In the genomic region with DNA sequence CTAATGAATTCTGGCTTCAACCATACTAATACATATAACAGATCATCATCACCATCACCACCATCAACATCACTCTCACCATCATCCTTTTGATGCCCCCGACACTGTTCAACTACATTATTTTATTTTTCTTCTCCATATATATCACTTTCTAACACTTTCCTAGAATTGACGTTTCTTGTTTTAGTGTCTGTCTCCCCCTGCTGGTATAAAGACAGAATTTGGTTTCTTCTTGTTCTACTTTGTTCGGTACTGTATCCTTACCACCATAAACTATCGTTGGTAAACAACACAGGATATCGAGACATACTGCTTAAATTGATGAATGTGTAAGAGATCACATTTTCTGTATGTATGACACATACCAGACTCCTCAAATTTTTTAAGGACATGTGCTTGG, we compare ENCODE assay signal across 8 mouse cellular contexts.
DNase-seq lines count a peak whose midpoint lies in the region; ATAC-seq and TF ChIP-seq lines count a peak whose summit lies in the region.

No protein-coding gene starts in this region.

- no peak overlapping the region for H3K4me2 ChIP-seq in forebrain, embryonic 14.5 days (ENCODE audit: low read length)
- no peak overlapping the region for H3K4me2 ChIP-seq in forebrain, embryonic 16.5 days (ENCODE audit: low read length)
- no peak overlapping the region for H3K4me2 ChIP-seq in liver, embryonic 14.5 days (ENCODE audit: low read depth)
- no peak overlapping the region for H3K4me2 ChIP-seq in liver, embryonic 11.5 days

- no peak overlapping the region for H3K9ac ChIP-seq in forebrain, embryonic 14.5 days (ENCODE audit: low read length)
- no peak overlapping the region for H3K9ac ChIP-seq in forebrain, embryonic 16.5 days (replicated peaks; ENCODE audit: low read depth, low read length)
- H3K9ac ChIP-seq in liver, embryonic 14.5 days (replicated peaks): no peak overlapping the region
- H3K9ac ChIP-seq in liver, embryonic 11.5 days (ENCODE audit: low read depth, low read length): no peak overlapping the region

- H3K27ac ChIP-seq in forebrain, embryonic 14.5 days (ENCODE audit: low read depth, low read length): no peak overlapping the region
- no peak overlapping the region for H3K27ac ChIP-seq in forebrain, embryonic 16.5 days (ENCODE audit: low read length)
- no peak overlapping the region for H3K27ac ChIP-seq in liver, embryonic 14.5 days
- no peak overlapping the region for H3K27ac ChIP-seq in liver, embryonic 11.5 days (ENCODE audit: low read depth, low read length)

- no peaks in the 10 kb centered on the region for H3K27me3 ChIP-seq in forebrain, embryonic 14.5 days (replicated peaks; ENCODE audit: control insufficient read depth, insufficient read depth, low read length)
- H3K27me3 ChIP-seq in forebrain, embryonic 16.5 days (replicated peaks; ENCODE audit: control insufficient read depth, insufficient read depth, low read length): no peaks in the 10 kb centered on the region
- H3K27me3 ChIP-seq in liver, embryonic 14.5 days (ENCODE audit: control insufficient read depth, insufficient read depth, low read length): no peaks in the 10 kb centered on the region
- no peaks in the 10 kb centered on the region for H3K27me3 ChIP-seq in liver, embryonic 11.5 days (replicated peaks; ENCODE audit: control insufficient read depth, insufficient read depth, low read length)

- TF ChIP-seq EP300 in liver, embryonic 14.5 days (IDR thresholded peaks at IDR 0.05; ENCODE audit: low read depth): no peak

- DNase-seq in forebrain, embryonic 14.5 days (ENCODE audit: low spot score): peak; percentile 56
- DNase-seq in liver, embryonic 14.5 days (ENCODE audit: low read depth in 3 of 3, low spot score in 3 of 3): no peak
- no peak for DNase-seq in liver, embryonic 11.5 days (ENCODE audit: low spot score)
- DNase-seq in ZHBTc4 (ENCODE audit: low read depth, low spot score): peak; percentile 7
- DNase-seq in mesoderm, embryonic 11.5 days (ENCODE audit: low read depth, low spot score): peak; percentile 7
- DNase-seq in heart, adult 9 months (ENCODE audit: low spot score in 2 of 2): no peak

- ATAC-seq in forebrain, embryonic 14.5 days: no peak
- no peak for ATAC-seq in forebrain, embryonic 16.5 days
- no peak for ATAC-seq in liver, embryonic 14.5 days (ENCODE audit: insufficient read depth)
- ATAC-seq in liver, embryonic 11.5 days (replicated peaks; ENCODE audit: low FRiP score): no peak
- ATAC-seq in megakaryocyte, adult 5-6 weeks (ENCODE audit: poor library complexity, severe bottlenecking): no peak

- H3K4me1 ChIP-seq in forebrain, embryonic 14.5 days (ENCODE audit: control insufficient read depth, insufficient read depth, low read length): no peaks in the 10 kb centered on the region
- no peaks in the 10 kb centered on the region for H3K4me1 ChIP-seq in forebrain, embryonic 16.5 days (replicated peaks; ENCODE audit: control insufficient read depth, insufficient read depth, low read length)
- no peaks in the 10 kb centered on the region for H3K4me1 ChIP-seq in liver, embryonic 14.5 days (replicated peaks; ENCODE audit: control insufficient read depth in 2 of 2, insufficient read depth in 2 of 2, low read length in 1 of 2)
- H3K4me1 ChIP-seq in liver, embryonic 11.5 days (replicated peaks; ENCODE audit: control insufficient read depth, insufficient read depth, low read length): no peaks in the 10 kb centered on the region

- 55% methylated on average over 5 of the region's 5 CpGs for WGBS in forebrain, embryonic 14.5 days
- WGBS in forebrain, embryonic 16.5 days: 43% methylated on average over 5 of the region's 5 CpGs
- 36% methylated on average over 5 of the region's 5 CpGs for WGBS in liver, embryonic 14.5 days (ENCODE audit: insufficient replicate concordance)
- WGBS in liver, embryonic 11.5 days: 49% methylated on average over 5 of the region's 5 CpGs

- no peaks in the 10 kb centered on the region for H3K9me3 ChIP-seq in forebrain, embryonic 14.5 days (replicated peaks; ENCODE audit: control insufficient read depth, low read length)
- H3K9me3 ChIP-seq in forebrain, embryonic 16.5 days (ENCODE audit: control insufficient read depth, low read length): no peaks in the 10 kb centered on the region
- H3K9me3 ChIP-seq in liver, embryonic 14.5 days (ENCODE audit: control insufficient read depth, low read length): no peaks in the 10 kb centered on the region
- no peaks in the 10 kb centered on the region for H3K9me3 ChIP-seq in liver, embryonic 11.5 days (ENCODE audit: control insufficient read depth, low read length)

- H3K36me3 ChIP-seq in forebrain, embryonic 14.5 days (ENCODE audit: control insufficient read depth, insufficient read depth, low read length): no peaks in the 10 kb centered on the region
- H3K36me3 ChIP-seq in forebrain, embryonic 16.5 days (ENCODE audit: control insufficient read depth, insufficient read depth): no peaks in the 10 kb centered on the region
- H3K36me3 ChIP-seq in liver, embryonic 14.5 days (replicated peaks; ENCODE audit: control insufficient read depth, insufficient read depth, low read depth): no peaks in the 10 kb centered on the region
- no peaks in the 10 kb centered on the region for H3K36me3 ChIP-seq in liver, embryonic 11.5 days (ENCODE audit: control insufficient read depth, insufficient read depth, low read length)

- TF ChIP-seq CTCF in liver, embryonic 14.5 days (IDR thresholded peaks at IDR 0.05; ENCODE audit: low read depth): peak; percentile 20; the same call in 1 of the 2 replicates

- H3K4me3 ChIP-seq in forebrain, embryonic 14.5 days (ENCODE audit: low read depth, low read length): no peak overlapping the region
- no peak overlapping the region for H3K4me3 ChIP-seq in forebrain, embryonic 16.5 days (replicated peaks; ENCODE audit: low read length)
- H3K4me3 ChIP-seq in liver, embryonic 14.5 days (ENCODE audit: insufficient read depth in 1 of 2, low read depth in 2 of 2, low read length in 2 of 2): no peak overlapping the region
- H3K4me3 ChIP-seq in liver, embryonic 11.5 days (ENCODE audit: low read depth, low read length): no peak overlapping the region

Comparison
In these comparisons a context has a peak if more than half of its experiments do, and no peak if none do; other contexts are left out.
1. DNase-seq: peak in forebrain, embryonic 14.5 days (single experiment), ZHBTc4 (single experiment) and mesoderm, embryonic 11.5 days (single experiment); none in liver, embryonic 14.5 days (0 of 3), liver, embryonic 11.5 days (single experiment) and heart, adult 9 months (0 of 2).